Mouse (Mus musculus) cortical plate, adult 2 months (tissue): ENCODE measurements at regions not wholly inside any gene's neighbourhood (a gene's known extent, or its start where the extent isn't known, plus 50 kb on each side); places are given as distances from the start of the nearest gene placed in this dataset.

Experiments
- CTCF ChIP-seq: fragments of 200-500 bp; IDR thresholded peaks from 2 replicates; pipeline ENCODE4 v1.5.1; 2011; ENCODE audit warnings: mild to moderate bottlenecking, control low read depth, low read length; ENCODE audit not compliant: insufficient read depth; ENCODE audit errors: extremely low read depth
- POLR2A ChIP-seq: fragments of 200-500 bp; IDR thresholded peaks from 2 replicates; pipeline ENCODE4 v1.6.1; 2011; ENCODE audit warnings: mild to moderate bottlenecking, low read length, control low read depth; ENCODE audit not compliant: insufficient read depth; ENCODE audit errors: extremely low read depth

DNA sequence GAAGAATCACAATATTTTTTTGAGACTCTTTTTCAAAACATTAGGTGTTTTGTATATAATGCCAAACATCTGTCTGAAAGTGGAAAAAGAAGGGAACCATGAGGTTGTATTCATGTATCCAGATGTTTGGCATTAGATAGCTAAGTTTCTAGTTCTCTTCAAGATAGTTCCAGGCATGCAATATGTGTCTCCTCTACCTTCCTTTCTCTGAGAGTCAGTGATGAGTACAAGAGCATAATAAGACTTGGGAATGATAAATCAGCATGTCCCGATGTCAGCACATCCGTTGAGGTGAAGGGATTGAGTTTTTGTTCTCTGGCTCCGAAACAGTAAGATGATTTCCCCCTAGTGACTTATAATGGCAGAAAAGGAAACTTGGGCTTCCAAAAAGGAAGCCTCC lies 998.4 kb downstream of the Slc22a22 start:
- TF ChIP-seq CTCF (no peak), POLR2A (no peak)
